Mouse (Mus musculus): ENCODE measurements around the gene Grik4. TPM values are rescaled to one million over a fixed set of nuclear protein-coding genes. Genes with fewer than 3 reads are reported as not detected.

Gene Grik4
- polyA plus RNA-seq, 1 experiment, result 0.35 TPM

DNA sequence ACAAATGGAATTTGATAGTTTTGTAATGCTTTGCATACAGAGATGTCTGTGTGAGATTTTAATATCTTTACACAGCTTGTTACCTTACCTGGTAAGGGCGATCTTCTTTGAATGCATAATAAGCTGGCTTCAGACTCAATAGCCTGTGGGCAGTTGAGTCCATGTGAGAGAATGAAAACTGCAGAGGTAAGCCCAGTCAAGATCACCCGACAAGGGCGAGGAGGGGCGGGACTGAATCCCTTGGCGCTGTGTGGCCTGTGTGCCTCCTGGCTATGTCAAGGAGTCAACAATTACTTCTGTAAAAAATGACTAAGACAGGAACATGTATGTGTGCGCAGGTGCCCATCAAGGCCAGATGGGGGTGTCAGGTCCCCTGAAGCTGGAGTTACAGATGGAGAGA is 18.2 kb upstream of the Grik4 start:
- Histone ChIP-seq H3K36me3 (ENCODE audit: control insufficient read depth, insufficient read depth, low read length) (peaks cover 8% of the 10 kb centered on the region), H3K27ac (ENCODE audit: insufficient read depth, low read depth, low read length) (no peak overlapping the region), H3K27me3 (ENCODE audit: control insufficient read depth, insufficient read depth, low read length) (0 out of 2 replicates have a peak, but pooled peaks cover 8% of the 10 kb centered on the region), H3K4me1 (ENCODE audit: control insufficient read depth, insufficient read depth, insufficient read length, low read length) (peaks cover 5% of the 10 kb centered on the region; the same call in 1 of the 2 replicates), H3K4me3 (ENCODE audit: low read depth, low read length) (no peak overlapping the region)
- no peak for TF ChIP-seq CTCF (IDR thresholded peaks at IDR 0.05; ENCODE audit: extremely low read depth, insufficient read length, insufficient replicate concordance, low read depth, low read length)
- no peak for TF ChIP-seq POLR2A (IDR thresholded peaks at IDR 0.05; ENCODE audit: low read depth, low read length)
- 77% methylated on average over 6 of the region's 6 CpGs for WGBS

DNA sequence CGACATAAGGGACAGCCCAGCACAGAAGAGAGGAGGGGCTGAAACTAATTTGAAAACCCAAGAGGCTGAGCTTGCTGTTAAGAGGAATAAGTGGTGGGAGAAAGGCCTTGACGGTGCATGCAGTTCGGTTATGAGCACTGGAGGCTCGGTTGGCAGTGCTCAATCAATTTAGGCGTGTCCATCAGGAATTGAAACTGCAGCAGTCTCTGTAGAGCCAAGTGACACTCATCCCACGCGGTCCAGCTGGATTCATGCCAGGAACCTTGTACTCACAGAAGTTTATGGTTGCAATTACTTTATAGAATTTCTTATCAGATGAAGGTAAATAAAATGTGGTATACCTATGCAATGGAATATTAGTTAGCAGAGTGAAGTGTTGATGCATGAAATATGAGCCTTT is 14.1 kb upstream of the Grik4 start:
- peaks cover 5% of the 10 kb centered on the region; the same call in 1 of the 2 replicates for H3K4me1 ChIP-seq (ENCODE audit: control insufficient read depth, insufficient read depth, insufficient read length, low read length)
- H3K4me3 ChIP-seq (ENCODE audit: low read depth, low read length), result no peak overlapping the region
- no peak overlapping the region for H3K27ac ChIP-seq (ENCODE audit: insufficient read depth, low read depth, low read length)
- WGBS, result 13% methylated on average over 7 of the region's 7 CpGs
- no peaks in the 10 kb centered on the region for H3K36me3 ChIP-seq (ENCODE audit: control insufficient read depth, insufficient read depth, low read length)
- TF ChIP-seq POLR2A (IDR thresholded peaks at IDR 0.05; ENCODE audit: low read depth, low read length) (no peak), CTCF (IDR thresholded peaks at IDR 0.05; ENCODE audit: extremely low read depth, insufficient read length, insufficient replicate concordance, low read depth, low read length) (no peak)
- peaks cover 14% of the 10 kb centered on the region for H3K27me3 ChIP-seq (ENCODE audit: control insufficient read depth, insufficient read depth, low read length)

DNA sequence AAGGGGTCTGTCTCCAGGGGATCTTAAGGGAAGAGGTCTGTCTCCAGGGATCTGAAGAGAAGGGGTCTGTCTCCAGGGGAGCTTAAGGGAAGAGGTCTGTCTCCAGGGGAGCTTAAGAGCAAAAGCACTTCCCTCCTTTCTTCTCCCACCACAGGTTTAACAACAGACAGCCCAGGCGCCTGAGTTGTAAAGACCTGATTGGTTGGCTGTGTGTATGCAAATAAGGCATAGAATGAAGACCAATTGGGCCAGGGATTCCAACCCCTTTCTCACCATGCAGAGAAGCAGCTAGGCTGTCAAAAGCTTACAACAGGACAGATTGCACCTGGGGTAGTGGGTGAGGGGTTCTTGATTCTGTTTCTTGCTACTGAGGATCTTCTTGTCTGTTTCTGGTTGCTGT is 4.1 kb upstream of the Grik4 start:
- Histone ChIP-seq H3K4me1 (ENCODE audit: control insufficient read depth, insufficient read depth, insufficient read length, low read length) (peaks cover 2% of the 10 kb centered on the region), H3K36me3 (ENCODE audit: control insufficient read depth, insufficient read depth, low read length) (no peaks in the 10 kb centered on the region), H3K4me3 (ENCODE audit: low read depth, low read length) (no peak overlapping the region), H3K27me3 (ENCODE audit: control insufficient read depth, insufficient read depth, low read length) (peaks cover 20% of the 10 kb centered on the region), H3K27ac (ENCODE audit: insufficient read depth, low read depth, low read length) (no peak overlapping the region)
- TF ChIP-seq CTCF (IDR thresholded peaks at IDR 0.05; ENCODE audit: extremely low read depth, insufficient read length, insufficient replicate concordance, low read depth, low read length) (no peak), POLR2A (IDR thresholded peaks at IDR 0.05; ENCODE audit: low read depth, low read length) (no peak)
- WGBS, result 61% methylated on average over 1 of the region's 1 CpGs

DNA sequence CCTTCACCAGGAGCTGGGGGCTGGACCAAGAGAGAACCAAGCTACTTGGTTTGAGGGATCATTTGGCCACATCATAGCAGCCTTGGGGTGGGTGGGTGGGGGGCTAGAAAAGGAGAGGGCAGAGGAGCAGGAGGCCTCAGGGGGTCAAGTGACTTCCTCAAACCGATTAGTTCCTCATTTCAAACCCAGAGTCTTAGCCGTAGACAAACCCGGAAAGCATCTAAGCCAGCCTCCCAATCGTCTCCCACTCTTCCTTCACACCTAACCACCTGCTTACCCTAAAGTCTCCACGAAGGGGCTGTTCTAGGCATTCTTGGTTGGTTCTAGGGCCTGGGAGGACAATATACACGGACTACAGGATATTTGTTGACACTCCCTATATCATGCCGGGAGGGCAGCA is 881 bp upstream of the Grik4 start:
- WGBS, result 72% methylated on average over 7 of the region's 7 CpGs
- Histone ChIP-seq H3K36me3 (ENCODE audit: control insufficient read depth, insufficient read depth, low read length) (no peaks in the 10 kb centered on the region), H3K4me3 (ENCODE audit: low read depth, low read length) (no peak overlapping the region), H3K4me1 (ENCODE audit: control insufficient read depth, insufficient read depth, insufficient read length, low read length) (peaks cover 2% of the 10 kb centered on the region), H3K27ac (ENCODE audit: insufficient read depth, low read depth, low read length) (no peak overlapping the region), H3K27me3 (ENCODE audit: control insufficient read depth, insufficient read depth, low read length) (peaks cover 28% of the 10 kb centered on the region)
- TF ChIP-seq POLR2A (IDR thresholded peaks at IDR 0.05; ENCODE audit: low read depth, low read length) (no peak), CTCF (IDR thresholded peaks at IDR 0.05; ENCODE audit: extremely low read depth, insufficient read length, insufficient replicate concordance, low read depth, low read length) (no peak)

DNA sequence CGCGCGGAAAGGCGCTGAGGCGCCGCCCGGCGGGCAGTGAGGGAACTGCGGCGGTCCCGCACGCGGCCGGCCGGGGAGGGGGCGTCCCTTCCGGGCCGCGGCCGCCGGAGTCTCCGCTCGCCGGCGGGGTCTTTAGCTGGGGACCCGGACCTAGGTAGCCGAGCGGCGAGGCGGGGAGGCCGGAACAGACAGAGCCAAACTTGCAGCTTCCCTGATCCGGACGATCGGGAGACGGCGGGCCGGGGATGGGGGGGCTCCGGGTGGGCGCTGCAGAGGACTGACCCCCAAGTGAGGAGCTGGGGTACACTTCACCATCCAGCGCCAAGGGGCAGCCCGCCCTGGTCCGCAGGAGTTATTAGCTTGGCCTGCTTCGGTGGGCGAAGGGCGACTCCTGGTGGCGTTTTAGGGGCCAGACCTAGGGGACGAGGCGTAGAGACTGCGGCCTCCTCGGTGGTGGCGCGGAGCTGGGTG is 278 bp upstream of the Grik4 start:
- Histone ChIP-seq H3K27me3 (ENCODE audit: control insufficient read depth, insufficient read depth, low read length) (peaks cover 28% of the 10 kb centered on the region), H3K4me1 (ENCODE audit: control insufficient read depth, insufficient read depth, insufficient read length, low read length) (peaks cover 2% of the 10 kb centered on the region), H3K27ac (ENCODE audit: insufficient read depth, low read depth, low read length) (no peak overlapping the region), H3K4me3 (ENCODE audit: low read depth, low read length) (peak overlapping the region; percentile 63), H3K36me3 (ENCODE audit: control insufficient read depth, insufficient read depth, low read length) (no peaks in the 10 kb centered on the region)
- TF ChIP-seq POLR2A (IDR thresholded peaks at IDR 0.05; ENCODE audit: low read depth, low read length), result no peak
- TF ChIP-seq CTCF (IDR thresholded peaks at IDR 0.05; ENCODE audit: extremely low read depth, insufficient read length, insufficient replicate concordance, low read depth, low read length), result peak; percentile 57
- WGBS, result 1% methylated on average over 52 of the region's 52 CpGs

- peaks cover 27% of the 10 kb centered on the region for H3K27me3 ChIP-seq (ENCODE audit: control insufficient read depth, insufficient read depth, low read length)
- H3K36me3 ChIP-seq (ENCODE audit: control insufficient read depth, insufficient read depth, low read length), result no peaks in the 10 kb centered on the region
- no peak for TF ChIP-seq POLR2A (IDR thresholded peaks at IDR 0.05; ENCODE audit: low read depth, low read length)
- no peak for TF ChIP-seq CTCF (IDR thresholded peaks at IDR 0.05; ENCODE audit: extremely low read depth, insufficient read length, insufficient replicate concordance, low read depth, low read length)
- H3K4me1 ChIP-seq (ENCODE audit: control insufficient read depth, insufficient read depth, insufficient read length, low read length), result peaks cover 2% of the 10 kb centered on the region
- H3K27ac ChIP-seq (ENCODE audit: insufficient read depth, low read depth, low read length), result no peak overlapping the region
- WGBS, result 24% methylated on average over 9 of the region's 9 CpGs
- H3K4me3 ChIP-seq (ENCODE audit: low read depth, low read length), result 0 out of 2 replicates have a peak overlapping the region, but pooled peaks have one; percentile 63
Measured at GRCm38 (mm10) chr9:42943057-42943529, 1.2 kb downstream of the Grik4 start.

DNA sequence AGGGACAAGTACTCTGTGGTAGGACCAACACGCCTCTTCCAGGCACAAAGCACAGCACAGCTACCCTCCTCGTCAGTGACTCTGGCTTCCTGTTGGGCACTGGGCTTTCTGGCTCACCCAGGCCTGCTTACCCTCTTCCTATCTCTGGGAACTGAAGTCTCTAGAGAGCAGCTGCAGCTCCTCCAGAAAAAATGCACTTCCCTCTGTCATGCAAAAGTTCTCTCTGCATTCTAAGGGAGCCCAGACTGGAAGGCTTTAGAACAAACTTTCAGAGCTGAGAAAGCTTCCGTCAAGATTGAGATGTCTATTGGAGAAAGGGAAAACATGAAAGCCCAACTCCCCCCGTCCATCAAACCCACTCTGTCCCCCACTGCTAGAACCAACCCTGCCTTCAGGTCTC is 2.1 kb downstream of the Grik4 start:
- H3K4me3 ChIP-seq (ENCODE audit: low read depth, low read length), result no peak overlapping the region
- no peak overlapping the region for H3K27ac ChIP-seq (ENCODE audit: insufficient read depth, low read depth, low read length)
- peaks cover 2% of the 10 kb centered on the region for H3K4me1 ChIP-seq (ENCODE audit: control insufficient read depth, insufficient read depth, insufficient read length, low read length)
- H3K27me3 ChIP-seq (ENCODE audit: control insufficient read depth, insufficient read depth, low read length), result peaks cover 25% of the 10 kb centered on the region
- no peaks in the 10 kb centered on the region for H3K36me3 ChIP-seq (ENCODE audit: control insufficient read depth, insufficient read depth, low read length)
- WGBS, result 67% methylated on average over 4 of the region's 4 CpGs
- no peak for TF ChIP-seq POLR2A (IDR thresholded peaks at IDR 0.05; ENCODE audit: low read depth, low read length)
- TF ChIP-seq CTCF (IDR thresholded peaks at IDR 0.05; ENCODE audit: extremely low read depth, insufficient read length, insufficient replicate concordance, low read depth, low read length), result no peak
